Mouse (Mus musculus) cortical plate, adult 2 months (tissue): ENCODE results near the gene Fam76b.

Source experiments
- CTCF ChIP-seq: fragments of 200-500 bp; IDR thresholded peaks from 2 replicates; pipeline ENCODE4 v1.5.1; 2011; ENCODE audit warnings: mild to moderate bottlenecking, control low read depth, low read length; ENCODE audit not compliant: insufficient read depth; ENCODE audit errors: extremely low read depth
- POLR2A ChIP-seq: fragments of 200-500 bp; IDR thresholded peaks from 2 replicates; pipeline ENCODE4 v1.6.1; 2011; ENCODE audit warnings: mild to moderate bottlenecking, low read length, control low read depth; ENCODE audit not compliant: insufficient read depth; ENCODE audit errors: extremely low read depth

DNA sequence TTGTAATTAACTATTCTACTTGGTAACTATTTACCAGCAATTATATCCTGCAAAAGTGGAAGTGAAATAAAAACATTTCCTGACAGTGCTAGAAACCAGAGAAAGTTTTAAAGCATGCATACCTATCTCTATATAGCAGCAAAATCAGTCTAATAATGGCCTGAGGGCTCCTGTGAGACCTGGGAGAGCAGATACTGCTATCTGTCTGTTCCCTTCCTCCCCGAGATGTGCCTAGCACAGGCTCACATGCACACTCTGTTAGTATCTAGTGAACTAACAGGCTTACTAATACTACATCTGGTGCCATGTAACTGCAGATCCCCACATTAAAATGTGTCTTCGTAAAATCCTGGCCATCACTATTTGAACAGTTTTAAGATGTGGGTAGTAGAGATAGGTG is 32.8 kb upstream of the Fam76b start:
- TF ChIP-seq CTCF = no peak
- no peak for TF ChIP-seq POLR2A
